Mouse (Mus musculus) cerebellum, adult 11 months (tissue): ENCODE results near the gene Gm10591.
"Not testable (repeated sequence)": the region's sequence is repeated elsewhere in the genome, so short reads cannot be mapped to it uniquely, and the experiment has no call there.

Experiments
- DNase-seq: peaks from one replicate; pipeline ENCODE4 v3.0.0; 2022

Gm10591 gene

DNA sequence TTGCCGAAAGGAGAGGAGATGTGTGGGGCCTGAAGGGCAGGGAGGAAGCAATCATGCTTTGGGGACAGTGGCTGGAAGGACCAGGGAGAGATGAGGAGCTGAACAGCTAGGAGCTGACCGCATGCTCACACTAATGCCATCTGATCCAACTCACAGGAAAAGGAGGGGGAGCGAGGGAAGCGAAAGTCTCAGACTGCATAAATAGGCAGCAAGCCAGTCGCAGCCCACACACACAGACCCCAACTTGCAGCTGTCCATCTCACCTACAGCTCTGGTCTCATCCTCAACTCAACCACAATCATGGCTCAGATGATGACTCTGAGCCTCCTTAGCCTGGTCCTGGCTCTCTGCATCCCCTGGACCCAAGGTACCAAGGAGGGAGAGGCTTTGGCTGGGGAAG is at the start of gene Gm10591:
Gm10591 (plus strand) TSS at position 301 of the 400 bp plus-strand sequence.
- not testable (repeated sequence) for DNase-seq

DNA sequence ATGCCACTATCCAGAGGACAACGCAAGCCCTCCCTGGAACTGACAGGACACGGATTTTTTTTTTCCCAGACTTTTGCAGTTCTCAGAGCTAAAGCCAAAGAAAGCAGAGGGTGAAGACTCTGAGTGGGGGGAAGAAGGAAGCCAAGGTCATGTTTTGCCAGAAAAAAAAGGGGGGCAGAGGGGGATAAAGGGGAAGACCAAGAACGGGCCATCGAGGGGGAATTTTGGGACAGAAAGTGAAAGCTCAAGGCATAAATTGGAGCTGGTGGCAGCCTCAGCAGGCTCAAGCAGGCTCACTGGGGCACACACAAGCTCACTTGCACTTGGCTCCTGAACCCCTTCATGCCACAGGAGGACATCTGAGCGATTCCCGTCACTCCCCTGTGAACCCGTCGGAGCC is 17.4 kb downstream of the Gm10591 start, which contains the start of gene Gm2564:
Gm2564 (plus strand) TSS at position 301 of the 400 bp plus-strand sequence.
- not testable (repeated sequence) for DNase-seq

DNA sequence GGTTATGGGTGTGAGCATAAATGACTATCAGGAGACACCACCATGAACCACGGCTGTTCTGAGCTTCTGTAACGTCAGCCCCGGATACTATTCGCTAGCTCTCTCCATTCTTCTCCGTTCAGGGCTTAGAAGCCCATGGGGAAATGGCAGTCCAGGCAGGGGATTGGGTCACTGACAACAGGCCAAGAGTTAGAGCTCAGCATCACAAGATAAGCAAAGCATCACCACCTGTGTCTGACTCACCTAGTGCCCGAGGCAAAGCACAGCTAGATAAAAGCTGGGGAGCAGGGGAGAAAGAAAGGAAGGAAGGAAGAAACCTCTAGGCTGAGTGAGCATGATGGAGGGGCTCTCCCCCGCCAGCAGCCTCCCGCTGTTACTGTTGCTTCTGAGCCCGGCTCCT is 43.0 kb downstream of the Gm10591 start, which contains the start of gene Ccl27b:
Ccl27b (plus strand) TSS at position 301 of the 400 bp plus-strand sequence.
- DNase-seq: not testable (repeated sequence)

DNA sequence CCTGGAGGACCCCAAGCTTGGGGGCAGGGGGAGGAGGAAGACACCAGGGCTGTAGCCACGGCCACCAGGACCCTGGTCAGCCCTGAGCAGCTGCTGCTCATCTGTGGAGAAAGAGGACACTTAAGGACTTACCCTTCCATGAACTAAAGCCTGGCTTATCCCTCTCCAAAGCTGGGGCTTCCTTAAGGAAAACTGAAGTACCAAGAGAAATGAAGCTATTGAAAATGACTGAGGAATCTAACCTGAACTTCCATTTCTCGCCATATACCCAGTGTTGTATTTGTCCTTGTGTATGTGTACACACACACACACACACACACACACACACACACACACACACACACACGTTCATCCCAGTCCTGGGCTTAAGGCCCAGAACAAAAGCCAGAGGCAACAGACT is 49.8 kb downstream of the Gm10591 start, which contains the start of gene Il11ra2:
Il11ra2 (minus strand) TSS at position 101 of the 400 bp plus-strand sequence.
- not testable (repeated sequence) for DNase-seq
